Mouse (Mus musculus) fibroblast of lung, adult 2 months (primary cell): ENCODE data around the gene Klf11.
A peak's percentile ranks its signal among the peaks of the same experiment; 100 is the strongest.
"Not testable (repeated sequence)": the region's sequence is repeated elsewhere in the genome, so short reads cannot be mapped to it uniquely, and the experiment has no call there.

Experiments used
- DNase-seq: peaks from one replicate; pipeline ENCODE4 v3.0.0-alpha.2; 2011; ENCODE audit warnings: low read depth

The Klf11 gene

DNA sequence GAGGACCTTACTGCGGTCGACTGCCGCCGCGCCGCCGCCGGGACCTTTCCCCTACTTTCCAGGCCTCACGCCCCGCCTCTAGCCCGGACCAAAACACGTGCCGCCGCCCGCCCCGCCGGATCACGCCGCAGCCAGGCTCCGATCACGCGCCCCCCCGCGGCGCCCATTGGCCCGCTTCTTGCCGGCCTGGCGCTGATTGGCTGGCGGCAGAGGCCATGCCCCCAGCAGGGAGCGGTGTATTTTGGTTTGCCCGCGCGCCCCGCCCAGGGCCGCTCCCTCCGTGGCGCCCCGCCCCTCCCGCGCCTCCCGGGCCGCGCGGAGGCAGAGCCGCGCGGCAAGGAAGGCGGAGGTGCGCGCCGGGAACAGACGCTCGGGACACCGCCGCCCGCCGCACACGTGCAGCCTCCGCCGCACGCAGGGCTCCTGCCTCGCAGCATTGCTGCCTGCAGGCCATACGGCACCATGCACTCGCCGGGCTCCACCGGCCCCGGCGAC, at the start of gene Klf11:
Klf11 (plus strand) TSS at position 212 of the 495 bp plus-strand sequence.
- peak; percentile 90 for DNase-seq

DNA sequence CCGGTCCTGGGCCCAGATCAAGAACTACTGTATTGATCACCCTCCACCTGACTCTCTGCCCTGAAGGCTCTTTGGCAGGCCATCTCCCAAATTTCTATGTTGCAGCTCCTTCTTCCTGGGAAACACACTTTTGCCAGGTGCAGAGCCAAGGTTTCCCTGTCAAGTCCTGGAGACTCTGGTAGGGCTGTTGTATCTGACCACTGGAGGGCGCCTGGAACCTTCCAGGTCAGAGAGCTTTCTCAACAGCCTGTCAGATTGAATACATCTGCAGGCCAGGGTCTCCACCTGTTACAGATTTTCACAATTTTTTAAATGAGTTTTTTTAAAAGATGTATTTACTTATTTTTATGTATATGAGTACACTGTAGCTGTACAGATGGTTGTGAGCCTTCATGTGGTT, 47.8 kb upstream of the Klf11 start:
- DNase-seq, result no peak

DNA sequence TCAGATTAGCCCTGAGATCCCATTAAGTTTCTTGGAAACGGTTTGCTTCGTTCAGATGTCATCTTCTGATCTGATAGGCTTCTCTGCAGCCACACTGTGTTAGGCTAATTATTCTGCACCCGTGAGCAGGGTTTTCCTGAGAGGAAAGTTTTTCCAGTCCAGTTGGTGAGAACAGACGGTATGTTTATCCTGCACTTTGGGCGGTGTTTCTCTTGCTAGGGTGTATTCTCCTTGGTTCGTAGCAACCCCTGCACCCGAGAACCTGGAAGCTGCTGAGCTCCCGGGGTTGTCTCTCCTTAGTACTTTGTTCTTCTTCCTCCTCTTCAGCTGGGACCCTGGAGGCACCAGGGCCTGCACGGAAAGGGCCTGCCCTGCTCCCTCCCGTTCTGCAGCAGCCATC, 44.9 kb upstream of the Klf11 start:
- DNase-seq, result no peak

DNA sequence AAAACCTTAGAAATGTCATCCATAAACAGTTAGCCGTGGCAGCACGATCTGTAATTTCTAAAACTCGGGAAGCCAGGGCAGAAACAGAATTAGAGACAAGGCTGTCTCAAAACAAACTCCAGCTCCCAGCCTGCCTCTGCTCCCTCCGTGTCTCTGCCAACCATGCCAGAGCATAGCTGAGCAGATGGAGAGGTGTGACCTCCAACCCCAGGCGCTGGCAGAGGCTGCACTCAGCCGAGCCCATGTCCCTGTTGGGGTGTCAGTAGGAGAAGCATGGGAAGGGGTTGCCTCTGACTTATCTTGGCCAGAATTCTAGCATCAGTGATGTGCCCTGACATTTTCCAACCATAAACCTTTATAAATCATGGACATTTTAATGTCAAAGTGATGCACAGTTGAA, 38.5 kb upstream of the Klf11 start:
- DNase-seq, result no peak

DNA sequence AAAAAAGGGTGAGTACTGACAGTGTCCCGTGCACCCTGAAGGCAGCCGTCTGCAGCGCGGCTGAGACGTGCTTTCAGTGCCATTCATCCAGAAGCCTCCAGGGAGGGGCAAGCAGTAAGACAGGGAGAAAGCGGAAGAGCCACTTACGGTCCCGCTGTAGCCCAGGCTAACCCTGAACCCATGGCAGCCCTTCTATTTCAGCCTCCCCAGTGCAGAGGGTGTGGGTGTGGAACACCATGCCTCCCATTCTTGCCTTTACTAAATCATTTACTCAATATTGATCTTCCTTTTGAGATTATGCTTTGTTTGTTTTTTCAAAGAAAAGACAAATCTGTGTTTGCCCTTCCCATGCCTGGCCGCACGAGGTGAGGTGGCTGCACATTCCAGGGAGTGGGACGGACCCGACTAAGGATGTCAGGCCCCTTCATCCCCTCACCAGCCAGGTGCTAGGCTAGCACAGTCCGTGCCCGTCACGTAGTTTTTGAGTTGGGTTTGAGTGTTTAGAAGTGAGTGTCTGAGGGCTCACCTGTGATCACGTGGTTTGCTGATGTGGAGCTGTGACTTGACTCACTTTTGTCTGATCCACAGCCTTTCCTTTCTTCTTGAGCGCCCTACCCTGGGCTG, 36.5 kb upstream of the Klf11 start:
- no peak for DNase-seq

DNA sequence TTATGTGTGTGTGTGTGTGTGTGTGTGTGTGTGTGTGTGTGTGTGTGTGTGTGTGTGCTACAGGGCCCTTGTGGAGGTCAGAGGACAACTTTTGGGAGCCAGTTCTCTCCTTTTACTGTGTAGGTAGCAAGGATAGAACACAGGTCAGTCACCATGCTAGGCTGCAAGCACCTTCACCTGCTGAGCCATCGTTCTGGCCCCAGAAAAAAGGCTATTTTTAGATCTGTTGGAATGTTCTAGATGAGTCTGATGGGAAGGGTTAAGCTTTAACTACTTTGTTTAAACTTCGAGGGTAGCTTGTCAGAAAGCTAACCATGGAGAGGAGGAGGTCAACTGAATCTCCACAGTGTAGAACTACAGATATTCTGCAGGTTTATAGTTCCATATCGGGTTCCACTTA, 35.9 kb upstream of the Klf11 start:
- DNase-seq, result no peak

DNA sequence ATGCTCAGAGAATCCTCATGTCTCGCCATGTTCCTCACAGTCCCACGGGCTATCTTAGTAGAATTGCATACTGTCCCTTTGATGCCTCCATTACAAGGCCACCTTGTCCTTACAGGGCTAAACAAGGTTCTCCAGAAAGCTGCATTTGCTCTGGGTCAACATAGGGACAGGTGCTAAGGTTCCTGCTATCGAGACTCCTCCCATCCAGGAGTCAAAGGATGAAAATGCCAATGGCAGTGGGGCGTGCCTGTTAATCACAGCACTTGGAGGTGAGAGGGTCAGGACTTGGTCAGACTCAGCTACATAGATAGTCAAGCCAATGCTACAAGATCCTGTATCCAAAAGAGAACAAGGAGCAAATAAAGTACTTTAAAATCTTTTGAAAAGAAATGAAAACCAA, 31.6 kb upstream of the Klf11 start:
- DNase-seq, result no peak

DNA sequence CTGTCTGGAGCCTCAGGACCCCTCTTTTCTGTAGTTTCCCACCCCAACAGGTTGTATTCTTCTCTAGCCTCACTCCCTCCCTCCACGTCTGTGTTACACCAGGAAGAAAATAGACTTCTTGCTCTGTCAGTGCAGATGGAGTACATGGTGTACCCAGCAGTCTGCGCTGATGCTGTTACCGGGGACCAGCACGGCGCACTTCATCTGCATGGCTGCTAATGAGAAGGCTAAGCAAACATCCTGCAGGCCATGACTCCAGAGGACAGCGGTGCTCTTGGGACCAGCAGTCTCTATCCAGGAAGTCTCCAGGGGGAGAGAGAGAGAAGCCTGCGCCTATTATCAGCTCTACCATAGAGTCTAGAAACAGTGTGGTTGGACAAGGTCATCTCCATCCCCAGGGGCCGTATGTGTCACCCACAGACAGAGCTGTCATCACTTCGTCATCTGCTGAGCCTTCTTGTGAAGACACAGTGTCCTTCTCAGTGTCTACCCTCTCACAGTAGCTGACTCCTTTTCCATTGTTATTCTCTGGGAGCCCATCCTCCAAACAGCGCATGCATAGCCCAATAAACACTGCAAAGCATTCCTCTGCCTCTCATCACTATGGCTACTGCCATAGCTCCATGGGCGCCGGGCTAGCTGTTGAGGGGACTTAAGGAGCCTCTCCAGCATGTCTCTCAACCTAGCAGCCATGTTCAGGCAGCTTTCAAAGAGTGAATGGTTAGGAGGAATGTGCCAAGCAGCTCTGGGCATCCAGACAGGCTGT, 27.4 kb upstream of the Klf11 start:
- DNase-seq, result no peak

DNA sequence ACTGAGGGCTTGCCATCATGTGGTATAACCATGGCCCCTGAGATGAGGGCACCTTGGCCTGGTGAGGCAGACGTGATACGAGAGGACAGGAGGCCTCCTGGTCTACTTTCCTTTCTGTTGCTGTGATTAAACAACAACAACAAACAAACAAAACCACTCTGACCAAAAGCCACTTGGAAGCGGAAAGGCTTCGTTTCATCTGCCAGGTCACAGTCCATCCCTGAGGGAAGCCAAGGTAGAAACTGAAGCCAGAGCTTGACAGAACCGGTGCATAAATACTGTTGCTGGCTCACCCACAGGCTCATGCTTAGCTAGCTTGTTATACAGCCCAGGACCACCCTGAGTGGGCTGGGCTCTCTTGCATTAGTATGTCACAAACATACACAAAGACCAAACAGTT, 24.7 kb upstream of the Klf11 start:
- no peak for DNase-seq

DNA sequence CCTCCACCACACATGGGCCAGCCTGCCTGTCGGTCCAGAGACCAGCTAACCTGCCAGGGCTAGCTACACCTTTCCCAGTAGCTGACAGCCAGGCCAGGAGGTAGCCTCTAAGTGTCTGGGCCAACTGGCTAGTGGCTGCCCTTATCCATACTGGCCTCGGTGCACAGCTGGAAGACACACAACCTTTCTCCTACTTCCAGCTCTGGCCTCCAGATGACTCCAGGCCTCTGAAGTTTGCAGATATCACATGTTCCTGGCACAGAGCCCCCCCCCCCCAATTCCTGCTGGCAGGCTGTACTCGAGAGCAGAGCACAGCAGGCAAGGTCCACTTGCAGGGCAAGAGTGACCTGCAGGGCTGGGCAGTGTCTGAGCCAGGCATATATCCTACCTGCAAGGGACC, 23.9 kb upstream of the Klf11 start:
- no peak for DNase-seq

DNA sequence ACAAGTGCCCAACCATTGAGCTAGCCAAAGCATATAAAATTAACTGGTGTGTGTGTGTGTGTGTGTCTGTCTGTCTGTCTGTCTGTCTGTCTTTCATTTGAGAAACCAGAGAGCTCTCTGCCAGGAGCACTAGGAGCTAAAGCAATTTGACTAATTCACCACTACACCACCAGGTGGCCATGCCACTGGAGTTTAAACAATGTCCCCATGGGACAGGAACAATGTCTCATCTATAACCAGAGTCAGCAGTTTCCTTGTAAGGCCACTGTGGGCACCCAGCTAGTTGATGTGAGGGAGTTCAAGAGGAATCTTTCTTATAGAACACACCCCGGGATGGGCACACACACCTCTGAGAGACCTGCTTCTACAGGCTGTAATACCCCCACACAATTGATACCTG, 20.9 kb upstream of the Klf11 start:
- DNase-seq, result peak; percentile 2

DNA sequence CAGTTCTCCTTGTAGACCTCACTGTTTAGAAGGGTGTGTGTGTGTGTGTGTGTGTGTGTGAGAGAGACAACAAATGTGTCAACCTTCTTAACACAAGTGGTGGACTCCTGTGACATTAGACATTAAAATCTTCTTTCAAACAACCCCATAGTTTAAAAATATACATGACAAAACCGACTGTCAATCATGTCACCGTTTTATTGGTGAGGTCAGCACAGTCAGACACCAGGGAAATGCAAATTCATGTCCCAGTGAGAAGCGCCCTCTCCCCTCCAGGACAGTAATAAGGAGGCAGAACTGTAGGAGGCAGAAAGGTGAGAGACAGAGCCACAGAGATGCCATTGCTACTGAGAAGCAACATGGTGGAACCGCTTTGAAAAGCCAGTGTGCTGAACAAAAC, 18.7 kb upstream of the Klf11 start:
- no peak for DNase-seq

DNA sequence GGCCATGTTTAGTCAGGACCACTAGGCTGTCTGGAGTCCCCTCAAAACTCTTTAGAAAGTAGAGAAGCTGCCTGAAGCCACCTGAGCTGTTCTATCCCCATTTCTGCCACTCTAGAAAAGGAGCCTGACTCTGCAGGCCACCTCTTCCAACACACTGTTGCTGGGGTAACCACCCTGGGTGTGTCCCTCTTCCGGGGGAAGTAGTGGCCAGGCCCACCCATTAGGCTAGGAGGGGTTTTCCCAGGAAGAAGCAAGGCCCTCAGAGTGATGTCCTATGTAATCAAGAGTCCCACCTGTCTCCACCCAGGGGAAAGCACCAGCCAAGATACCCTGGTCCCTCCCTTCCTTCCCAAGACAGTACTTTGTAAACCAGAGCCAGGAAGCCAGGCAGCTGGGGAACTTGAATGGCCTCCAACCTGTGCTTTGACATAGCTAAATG, 17.3 kb upstream of the Klf11 start:
- DNase-seq, result no peak

DNA sequence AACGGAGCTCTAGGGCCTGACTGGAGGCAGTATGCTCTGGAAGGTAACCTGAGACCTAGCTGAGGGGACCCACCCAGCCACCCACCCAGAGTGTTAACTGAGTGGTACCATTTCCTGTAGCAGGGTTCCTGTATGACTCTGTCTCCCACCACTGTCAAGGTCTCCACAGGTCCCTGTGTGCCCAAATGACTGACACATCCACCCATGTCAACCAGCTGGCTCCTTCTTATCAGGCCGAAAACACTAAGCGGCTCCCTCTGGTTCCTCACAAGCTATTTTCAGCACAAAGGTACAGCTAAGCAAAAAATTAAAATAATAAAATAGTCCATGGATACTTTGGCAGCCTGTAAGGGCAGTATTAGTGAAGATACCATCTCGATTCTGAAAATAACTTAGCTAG, 16.9 kb upstream of the Klf11 start:
- no peak for DNase-seq

DNA sequence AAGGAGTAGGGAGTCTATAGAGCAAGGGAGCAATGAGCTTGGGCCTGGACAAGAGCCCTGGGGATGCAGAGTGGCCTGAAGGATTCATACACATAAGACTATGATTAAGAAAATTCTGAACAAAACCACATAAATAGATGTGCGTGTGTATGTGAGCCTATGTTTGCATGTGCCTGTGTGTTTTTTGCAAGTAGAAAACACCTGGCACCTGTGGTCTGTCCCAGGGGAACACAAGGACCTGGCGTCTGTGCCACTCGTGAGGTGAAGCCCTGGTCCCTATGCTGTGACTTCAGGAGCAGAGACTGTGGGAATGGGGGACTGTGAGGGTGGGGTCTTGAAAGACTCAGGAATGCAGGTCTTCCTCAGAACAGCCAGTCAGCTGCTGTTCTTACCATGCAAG, 16.4 kb upstream of the Klf11 start:
- no peak for DNase-seq

DNA sequence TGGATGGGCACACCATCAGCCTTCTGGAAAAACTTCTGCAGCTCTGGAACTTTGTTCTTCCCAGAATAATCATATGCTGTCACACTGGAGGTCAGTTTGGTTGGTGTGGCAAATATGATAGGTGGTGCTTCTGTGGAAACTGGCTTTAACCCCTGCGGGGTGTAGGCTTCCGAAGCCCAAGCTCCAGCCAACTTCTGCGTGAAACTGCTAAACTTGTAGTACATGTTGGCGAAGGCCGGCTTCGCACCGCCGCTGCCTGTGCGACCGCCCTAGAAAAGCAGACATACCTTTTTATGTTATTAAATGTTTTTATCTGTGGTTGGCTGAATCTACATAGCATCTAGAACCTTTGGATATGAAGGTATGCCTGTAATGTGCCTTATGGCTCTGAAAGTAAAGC, 12.3 kb upstream of the Klf11 start:
- not testable (repeated sequence) for DNase-seq

DNA sequence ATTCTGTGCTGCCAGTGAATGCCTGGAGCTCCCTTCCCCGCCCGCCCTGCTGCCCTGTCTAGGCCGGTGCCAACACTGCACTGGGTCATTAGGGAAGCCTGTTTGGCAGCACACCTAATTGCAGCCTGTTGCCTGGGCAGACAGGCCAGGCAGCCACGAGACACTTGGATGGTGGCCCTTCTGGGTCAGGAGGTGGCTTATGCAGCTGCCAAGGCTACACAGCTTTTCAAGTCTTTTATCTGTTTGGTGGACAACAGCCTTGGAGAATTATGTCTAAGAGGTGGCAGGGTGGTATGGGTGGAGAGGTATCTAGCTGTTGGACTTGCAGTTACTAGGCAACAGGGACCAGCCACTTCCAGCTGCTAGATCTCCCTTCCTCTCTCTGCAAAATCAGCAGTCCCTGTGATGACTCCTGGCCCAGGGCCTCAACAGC, 8.7 kb upstream of the Klf11 start:
- no peak for DNase-seq

DNA sequence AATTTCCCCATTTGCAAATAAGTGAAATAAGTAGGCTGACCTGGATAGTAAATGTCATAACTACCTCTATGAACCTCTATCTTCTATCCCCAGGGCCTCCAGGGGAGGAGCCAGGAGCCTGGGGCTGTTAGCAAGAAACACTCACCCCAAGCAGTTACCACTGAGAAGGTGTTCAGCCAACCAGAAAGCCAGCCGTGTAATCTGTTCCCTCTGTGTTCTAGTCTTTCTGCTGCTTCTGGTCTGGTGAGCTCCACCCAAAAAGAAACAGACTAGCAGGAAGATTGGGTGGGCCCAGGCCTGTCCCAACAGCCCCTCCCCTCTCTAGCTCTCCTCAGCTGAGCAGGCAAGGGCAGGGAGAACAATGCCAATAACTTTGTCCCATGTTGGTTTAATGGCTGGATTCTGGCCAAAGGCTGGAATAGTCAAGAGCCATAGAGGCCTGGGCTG, 6.9 kb upstream of the Klf11 start:
- DNase-seq, result no peak

DNA sequence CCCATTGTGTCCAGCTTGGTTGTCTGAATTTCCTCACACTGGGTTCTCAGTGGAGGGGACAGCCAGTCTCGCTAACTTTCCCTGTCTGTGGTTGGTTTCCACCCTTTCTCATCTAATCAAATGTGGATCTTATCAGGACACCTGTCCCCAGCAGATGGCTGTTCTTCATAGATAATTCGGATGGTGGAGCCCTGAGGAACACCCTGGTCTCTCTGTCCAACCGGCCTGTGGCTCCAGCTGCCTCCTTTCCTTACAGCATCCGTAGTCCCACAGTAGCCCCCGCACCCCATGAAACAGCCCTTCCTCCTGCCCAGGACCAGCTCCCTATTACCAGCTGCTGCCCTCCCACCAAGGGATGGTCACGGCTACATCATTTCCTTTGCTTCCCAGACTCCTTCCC, 5.2 kb upstream of the Klf11 start:
- DNase-seq, result no peak

DNA sequence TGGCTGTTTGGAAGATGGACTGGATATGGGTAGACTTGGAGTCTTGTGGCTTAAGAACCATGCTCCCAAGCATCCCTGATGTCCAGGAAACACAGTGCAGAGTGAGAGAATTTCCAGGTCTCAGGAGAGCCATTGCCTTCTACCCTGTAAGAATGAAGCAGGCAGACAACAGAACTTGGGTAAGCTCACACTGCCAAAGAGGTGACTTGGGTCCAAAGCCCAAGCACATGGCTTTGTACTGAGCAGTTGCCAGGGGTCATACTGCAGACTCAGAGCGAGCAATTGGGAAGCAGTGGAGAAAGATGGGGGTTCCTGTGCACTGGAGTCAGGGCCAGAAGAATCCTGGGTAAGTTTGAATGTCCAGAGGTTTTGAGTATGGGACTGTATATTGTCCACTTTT, 3.0 kb upstream of the Klf11 start:
- no peak for DNase-seq

DNA sequence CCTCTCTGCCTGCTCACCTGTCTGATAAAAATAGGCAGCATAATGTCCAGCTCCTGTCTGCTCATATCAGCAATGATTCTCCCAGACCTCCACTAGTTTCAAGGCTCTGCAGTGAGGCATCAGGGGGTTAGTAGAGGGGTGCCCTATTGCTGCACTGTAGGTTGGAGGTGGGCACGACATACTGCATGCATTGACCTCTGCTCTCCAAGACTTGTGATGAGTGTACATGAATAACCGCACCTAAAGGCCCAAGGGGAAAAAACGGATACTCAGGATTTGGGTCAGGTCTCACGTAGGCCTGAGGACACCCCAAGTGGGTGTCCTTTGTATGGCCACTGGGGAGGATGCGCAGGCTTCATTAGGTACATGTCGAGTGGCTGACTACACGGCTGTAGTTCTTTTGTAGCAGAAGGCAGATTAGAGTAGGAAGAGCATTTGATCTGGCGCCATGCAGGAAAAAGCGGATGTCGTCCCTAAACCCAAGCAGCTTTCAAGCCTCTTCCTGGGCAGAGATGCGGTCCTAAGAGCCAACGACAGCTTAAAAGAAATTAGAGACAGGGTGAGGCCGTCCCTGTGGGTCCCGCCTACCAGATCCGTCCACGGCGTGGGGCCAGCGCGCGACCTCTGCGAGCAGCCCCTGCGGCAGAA, 535 bp upstream of the Klf11 start:
- DNase-seq, result no peak

DNA sequence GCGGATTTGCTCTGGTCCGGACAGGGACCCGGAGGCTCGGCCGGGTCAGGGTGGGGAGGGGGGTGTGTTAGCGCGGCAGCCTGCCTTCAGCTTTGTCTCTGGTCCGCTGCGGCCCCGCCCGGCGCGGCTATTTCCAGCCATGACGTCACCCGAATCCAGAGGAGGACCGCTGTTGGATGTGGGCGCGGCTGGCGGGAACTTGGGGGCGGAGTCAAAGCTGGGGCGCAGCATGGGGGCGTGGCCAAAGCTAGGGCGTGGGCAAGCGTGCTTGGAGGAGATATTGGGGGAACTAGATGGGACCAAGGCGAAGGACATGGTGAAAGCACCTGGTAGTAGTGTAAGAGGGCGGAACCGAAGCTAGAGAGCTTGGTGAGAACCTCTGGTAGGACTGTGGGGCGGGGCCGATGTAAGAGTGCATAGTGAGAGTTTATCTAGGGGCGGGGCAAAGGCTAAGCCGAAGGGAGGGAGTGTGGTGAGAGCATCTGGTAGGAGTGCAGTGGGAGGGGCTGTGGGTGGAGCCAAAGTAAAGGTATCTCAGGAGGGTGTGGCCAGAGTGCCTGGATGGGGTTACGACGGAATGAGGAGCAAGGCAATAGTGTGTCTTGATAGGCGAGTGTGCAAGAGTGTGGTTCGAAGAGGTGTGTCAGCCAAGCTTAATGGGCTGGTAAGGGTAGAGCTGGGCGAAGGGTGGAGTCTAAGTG, 718 bp downstream of the Klf11 start:
- peak; percentile 81 for DNase-seq
